Mouse (Mus musculus) cerebellum, adult 2 months (tissue): ENCODE results near the gene P2rx1.

Source experiments
- CTCF ChIP-seq: fragments of 200-500 bp; IDR thresholded peaks from 2 replicates; pipeline ENCODE4 v1.5.1; 2011; ENCODE audit warnings: low read depth, mild to moderate bottlenecking, control low read depth, low read length, moderate library complexity, borderline replicate concordance; ENCODE audit not compliant: insufficient read depth
- POLR2A ChIP-seq: fragments of 200-500 bp; IDR thresholded peaks from 2 replicates; pipeline ENCODE4 v1.6.1; 2011; ENCODE audit warnings: low read length, control low read depth, borderline replicate concordance; ENCODE audit not compliant: insufficient read depth

- TF ChIP-seq CTCF, result no peak
- no peak for TF ChIP-seq POLR2A
Observed at GRCm38 (mm10) chr11:72996346-72996745, 2.6 kb upstream of the P2rx1 start.
